ENCODE assay signal across 27 mouse cellular contexts in genomic region chr12:85197371-85197770, GRCm38 (mm10). TPM values are rescaled to one million over a fixed set of nuclear protein-coding genes. Genes with fewer than 3 reads are reported as not detected.
DNase-seq lines count a peak whose midpoint lies in the region; ATAC-seq and TF ChIP-seq lines count a peak whose summit lies in the region.
"Had no signal": no experiment of that assay in that cellular context is flagged by ENCODE, and none has a peak within 500 bp of the region (broad histone marks: within the 10 kb centered on the region; RNA-seq: fewer than 3 reads in every experiment).

No protein-coding gene starts in this region.

- ATAC-seq in hindbrain, embryonic 16.5 days, result no peak
- no peak for ATAC-seq in midbrain, embryonic 11.5 days (ENCODE audit: low FRiP score)
- ATAC-seq in midbrain, postnatal 0 days (ENCODE audit: low FRiP score), result no peak
- no peak for ATAC-seq in embryonic facial prominence, embryonic 12.5 days (ENCODE audit: insufficient number of reproducible peaks, insufficient read depth, low FRiP score, low TSS enrichment)
- ATAC-seq in cerebellum, adult (ENCODE audit: insufficient number of reproducible peaks, low FRiP score, low TSS enrichment), result no peak
- ATAC-seq: activated CD4-positive, CD25-positive, alpha-beta regulatory T cell, adult 4 months; forebrain, postnatal 0 days; liver, embryonic 12.5 days; midbrain, embryonic 15.5 days had no signal

- DNase-seq in hindbrain, embryonic 10.5 days (ENCODE audit: low spot score), result no peak
- peak; percentile 72 for DNase-seq in midbrain, embryonic 11.5 days (ENCODE audit: low spot score, missing footprints)
- no peak for DNase-seq in midbrain, postnatal 0 days (ENCODE audit: low spot score)
- DNase-seq: adrenal gland, adult 2 months; B cell, adult 2 months; cerebellum, adult 9-10 months; cerebellum, postnatal 36 days; forebrain, postnatal 0 days; gastrocnemius, postnatal 14 days; kidney, adult 9 months; kidney, postnatal 36 days; lung, adult 18-20 months; lung, postnatal 14 days had no signal

- H3K27ac ChIP-seq in hindbrain, embryonic 10.5 days, result peak overlapping the region; percentile 43; the same call in 1 of the 2 replicates
- no peak overlapping the region for H3K27ac ChIP-seq in hindbrain, embryonic 16.5 days (ENCODE audit: low read depth, low read length)
- H3K27ac ChIP-seq in midbrain, embryonic 11.5 days (ENCODE audit: low read depth, low read length), result no peak overlapping the region
- no peak overlapping the region for H3K27ac ChIP-seq in midbrain, postnatal 0 days (ENCODE audit: low read depth, low read length)
- H3K27ac ChIP-seq in embryonic facial prominence, embryonic 12.5 days, result peak overlapping the region; percentile 57
- H3K27ac ChIP-seq: embryonic facial prominence, embryonic 13.5 days; hindbrain, embryonic 15.5 days; layer of hippocampus, adult 2 months; left cerebral cortex, adult 2 months; liver, embryonic 12.5 days; midbrain, embryonic 15.5 days; neural tube, embryonic 12.5 days had no signal

- peaks cover 46% of the 10 kb centered on the region for H3K4me1 ChIP-seq in hindbrain, embryonic 10.5 days (replicated peaks)
- peaks cover 29% of the 10 kb centered on the region for H3K4me1 ChIP-seq in hindbrain, embryonic 16.5 days (ENCODE audit: control insufficient read depth, insufficient read depth, low read depth, low read length)
- peaks cover 8% of the 10 kb centered on the region for H3K4me1 ChIP-seq in midbrain, embryonic 11.5 days (ENCODE audit: control insufficient read depth, insufficient read depth, low read length)
- H3K4me1 ChIP-seq in midbrain, postnatal 0 days (ENCODE audit: insufficient read depth, low read length), result 0 out of 2 replicates have a peak, but pooled peaks cover 3% of the 10 kb centered on the region
- peaks cover 72% of the 10 kb centered on the region for H3K4me1 ChIP-seq in embryonic facial prominence, embryonic 12.5 days

- peaks cover 38% of the 10 kb centered on the region for H3K27me3 ChIP-seq in hindbrain, embryonic 10.5 days (ENCODE audit: insufficient read depth, poor library complexity, severe bottlenecking)
- H3K27me3 ChIP-seq in hindbrain, embryonic 16.5 days (replicated peaks; ENCODE audit: control insufficient read depth, insufficient read depth, low read length), result no peaks in the 10 kb centered on the region
- no peaks in the 10 kb centered on the region for H3K27me3 ChIP-seq in midbrain, embryonic 11.5 days (ENCODE audit: control insufficient read depth, insufficient read depth, low read length)
- H3K27me3 ChIP-seq in midbrain, postnatal 0 days (ENCODE audit: insufficient read depth, low read length), result no peaks in the 10 kb centered on the region
- H3K27me3 ChIP-seq in embryonic facial prominence, embryonic 12.5 days, result peaks cover 16% of the 10 kb centered on the region
- H3K27me3 ChIP-seq: hindbrain, embryonic 15.5 days; liver, embryonic 12.5 days; midbrain, embryonic 15.5 days; neural tube, embryonic 12.5 days had no signal

- H3K9ac ChIP-seq in hindbrain, embryonic 16.5 days (ENCODE audit: low read depth, low read length), result no peak overlapping the region
- no peak overlapping the region for H3K9ac ChIP-seq in midbrain, embryonic 11.5 days (ENCODE audit: low read length)
- H3K9ac ChIP-seq in midbrain, postnatal 0 days (replicated peaks; ENCODE audit: low read length, poor library complexity, severe bottlenecking), result no peak overlapping the region
- no peak overlapping the region for H3K9ac ChIP-seq in embryonic facial prominence, embryonic 12.5 days
- H3K9ac ChIP-seq: embryonic facial prominence, embryonic 13.5 days; forebrain, postnatal 0 days; heart, embryonic 12.5 days; hindbrain, embryonic 15.5 days; liver, embryonic 12.5 days; midbrain, embryonic 15.5 days; neural tube, embryonic 12.5 days had no signal

- H3K4me3 ChIP-seq in hindbrain, embryonic 10.5 days, result no peak overlapping the region
- H3K4me3 ChIP-seq in hindbrain, embryonic 16.5 days (ENCODE audit: low read length), result no peak overlapping the region
- H3K4me3 ChIP-seq in midbrain, embryonic 11.5 days (ENCODE audit: low read depth, low read length), result no peak overlapping the region
- no peak overlapping the region for H3K4me3 ChIP-seq in midbrain, postnatal 0 days (ENCODE audit: low read depth, low read length)
- H3K4me3 ChIP-seq in embryonic facial prominence, embryonic 12.5 days, result no peak overlapping the region
- H3K4me3 ChIP-seq: embryonic facial prominence, embryonic 13.5 days; heart, embryonic 12.5 days; hindbrain, embryonic 15.5 days; layer of hippocampus, adult 2 months; left cerebral cortex, adult 2 months; liver, embryonic 12.5 days; midbrain, embryonic 15.5 days; neural tube, embryonic 12.5 days had no signal

- TF ChIP-seq CTCF in midbrain, postnatal 0 days (IDR thresholded peaks at IDR 0.05), result no peak

- WGBS in hindbrain, embryonic 10.5 days, result 70% methylated on average over 7 of the region's 7 CpGs
- 78% methylated on average over 7 of the region's 7 CpGs for WGBS in hindbrain, embryonic 16.5 days
- WGBS in midbrain, embryonic 11.5 days, result 74% methylated on average over 7 of the region's 7 CpGs
- WGBS in midbrain, postnatal 0 days, result 80% methylated on average over 7 of the region's 7 CpGs
- WGBS in embryonic facial prominence, embryonic 12.5 days, result 59% methylated on average over 7 of the region's 7 CpGs

- no peaks in the 10 kb centered on the region for H3K36me3 ChIP-seq in hindbrain, embryonic 10.5 days
- H3K36me3 ChIP-seq in hindbrain, embryonic 16.5 days (ENCODE audit: control insufficient read depth, insufficient read depth, low read length), result no peaks in the 10 kb centered on the region
- no peaks in the 10 kb centered on the region for H3K36me3 ChIP-seq in midbrain, embryonic 11.5 days (ENCODE audit: control insufficient read depth, insufficient read depth, low read length)
- no peaks in the 10 kb centered on the region for H3K36me3 ChIP-seq in midbrain, postnatal 0 days (ENCODE audit: insufficient read depth, low read length)
- no peaks in the 10 kb centered on the region for H3K36me3 ChIP-seq in embryonic facial prominence, embryonic 12.5 days
- H3K36me3 ChIP-seq: embryonic facial prominence, embryonic 13.5 days; heart, embryonic 12.5 days; hindbrain, embryonic 15.5 days; liver, embryonic 12.5 days; midbrain, embryonic 15.5 days; neural tube, embryonic 12.5 days had no signal

- H3K9me3 ChIP-seq in hindbrain, embryonic 10.5 days, result no peaks in the 10 kb centered on the region
- no peaks in the 10 kb centered on the region for H3K9me3 ChIP-seq in hindbrain, embryonic 16.5 days (ENCODE audit: control insufficient read depth, low read length)
- no peaks in the 10 kb centered on the region for H3K9me3 ChIP-seq in midbrain, embryonic 11.5 days (ENCODE audit: control insufficient read depth, low read length)
- no peaks in the 10 kb centered on the region for H3K9me3 ChIP-seq in midbrain, postnatal 0 days (ENCODE audit: low read length)
- no peaks in the 10 kb centered on the region for H3K9me3 ChIP-seq in embryonic facial prominence, embryonic 12.5 days
- H3K9me3 ChIP-seq: embryonic facial prominence, embryonic 13.5 days; heart, embryonic 12.5 days; hindbrain, embryonic 15.5 days; liver, embryonic 12.5 days; midbrain, embryonic 15.5 days; neural tube, embryonic 12.5 days had no signal

- no peak overlapping the region for H3K4me2 ChIP-seq in hindbrain, embryonic 16.5 days (ENCODE audit: low read length)
- no peak overlapping the region for H3K4me2 ChIP-seq in midbrain, embryonic 11.5 days
- H3K4me2 ChIP-seq in midbrain, postnatal 0 days (ENCODE audit: low read depth, low read length, poor library complexity, severe bottlenecking), result no peak overlapping the region
- 0 out of 2 replicates have a peak overlapping the region, but pooled peaks have one; percentile 15 for H3K4me2 ChIP-seq in embryonic facial prominence, embryonic 12.5 days (replicated peaks)
- H3K4me2 ChIP-seq: heart, embryonic 12.5 days; hindbrain, embryonic 15.5 days; liver, embryonic 12.5 days; midbrain, embryonic 15.5 days; neural tube, embryonic 12.5 days had no signal

RNA-seq across cellular contexts. Expression of gene Pgf, which starts 19.8 kb away (rescaled TPM):
- polyA plus RNA-seq in hindbrain, embryonic 10.5 days (2016; fragmentation: Nextera tagmentation; extraction: Ambion mirVana), result 5.8 and 8.0 TPM in 2 replicates
- 11.7 and 13.1 TPM in 2 replicates for polyA plus RNA-seq in hindbrain, embryonic 16.5 days (2015; fragmentation: Nextera tagmentation; extraction: Ambion mirVana)
- polyA plus RNA-seq in midbrain, embryonic 11.5 days (2014; fragmentation: Nextera tagmentation; extraction: Ambion mirVana), result 2.5 and 2.9 TPM in 2 replicates
- total RNA-seq in midbrain, postnatal 0 days (2014; rRNA removed), result 3.4 and 6.0 TPM in 2 replicates
- polyA plus RNA-seq in midbrain, postnatal 0 days (2015; fragmentation: Nextera tagmentation; extraction: Ambion mirVana), result 9.1 and 9.4 TPM in 2 replicates
- polyA plus RNA-seq in embryonic facial prominence, embryonic 12.5 days (2016; fragmentation: Nextera tagmentation; extraction: Ambion mirVana), result 15.4 and 19.1 TPM in 2 replicates
- total RNA-seq: granulocyte monocyte progenitor cell, adult 5-6 weeks had no signal
- polyA plus RNA-seq: activated CD4-positive, CD25-positive, alpha-beta regulatory T cell, adult 4 months had no signal

RNA-seq across cellular contexts. Expression of gene Eif2b2, which starts 21.9 kb away (rescaled TPM):
- polyA plus RNA-seq in hindbrain, embryonic 10.5 days (2016; fragmentation: Nextera tagmentation; extraction: Ambion mirVana), result 126 and 131 TPM in 2 replicates
- polyA plus RNA-seq in hindbrain, embryonic 16.5 days (2015; fragmentation: Nextera tagmentation; extraction: Ambion mirVana), result 80.1 and 82.3 TPM in 2 replicates
- 91.5 and 93.6 TPM in 2 replicates for polyA plus RNA-seq in midbrain, embryonic 11.5 days (2014; fragmentation: Nextera tagmentation; extraction: Ambion mirVana)
- total RNA-seq in midbrain, postnatal 0 days (2014; rRNA removed), result 43.1 and 65.3 TPM in 2 replicates
- 79.5 and 82.5 TPM in 2 replicates for polyA plus RNA-seq in midbrain, postnatal 0 days (2015; fragmentation: Nextera tagmentation; extraction: Ambion mirVana)
- 79.0 and 88.2 TPM in 2 replicates for polyA plus RNA-seq in embryonic facial prominence, embryonic 12.5 days (2016; fragmentation: Nextera tagmentation; extraction: Ambion mirVana)

RNA-seq across cellular contexts. Expression of gene Rps6kl1, which starts 46.3 kb away (rescaled TPM):
- polyA plus RNA-seq in hindbrain, embryonic 10.5 days (2016; fragmentation: Nextera tagmentation; extraction: Ambion mirVana), result 3.7 and 3.8 TPM in 2 replicates
- 39.0 and 39.4 TPM in 2 replicates for polyA plus RNA-seq in hindbrain, embryonic 16.5 days (2015; fragmentation: Nextera tagmentation; extraction: Ambion mirVana)
- 1.9 and 2.1 TPM in 2 replicates for polyA plus RNA-seq in midbrain, embryonic 11.5 days (2014; fragmentation: Nextera tagmentation; extraction: Ambion mirVana)
- total RNA-seq in midbrain, postnatal 0 days (2014; rRNA removed), result 47.2 and 48.6 TPM in 2 replicates
- 35.0 and 37.1 TPM in 2 replicates for polyA plus RNA-seq in midbrain, postnatal 0 days (2015; fragmentation: Nextera tagmentation; extraction: Ambion mirVana)
- 1.7 and 2.2 TPM in 2 replicates for polyA plus RNA-seq in embryonic facial prominence, embryonic 12.5 days (2016; fragmentation: Nextera tagmentation; extraction: Ambion mirVana)
- total RNA-seq: granulocyte monocyte progenitor cell, adult 5-6 weeks; hematopoietic stem cell, adult 5-6 weeks had no signal

Comparison
In these comparisons a context has a peak if more than half of its experiments do, and no peak if none do; other contexts are left out.
1. H3K27ac ChIP-seq: peak in hindbrain, embryonic 10.5 days (single experiment) and embryonic facial prominence, embryonic 12.5 days (single experiment); none in hindbrain, embryonic 16.5 days (single experiment), midbrain, embryonic 11.5 days (single experiment) and midbrain, postnatal 0 days (single experiment).